Mouse (Mus musculus) kidney, adult 8-10 months (tissue): ENCODE measurements around the gene Tsga10.
"Not testable (repeated sequence)": the region's sequence is repeated elsewhere in the genome, so short reads cannot be mapped to it uniquely, and the experiment has no call there.

Experiments
- DNase-seq, 2 experiments: peaks; one replicate each; pipeline ENCODE4 v3.0.0; 2022

Gene Tsga10

DNA sequence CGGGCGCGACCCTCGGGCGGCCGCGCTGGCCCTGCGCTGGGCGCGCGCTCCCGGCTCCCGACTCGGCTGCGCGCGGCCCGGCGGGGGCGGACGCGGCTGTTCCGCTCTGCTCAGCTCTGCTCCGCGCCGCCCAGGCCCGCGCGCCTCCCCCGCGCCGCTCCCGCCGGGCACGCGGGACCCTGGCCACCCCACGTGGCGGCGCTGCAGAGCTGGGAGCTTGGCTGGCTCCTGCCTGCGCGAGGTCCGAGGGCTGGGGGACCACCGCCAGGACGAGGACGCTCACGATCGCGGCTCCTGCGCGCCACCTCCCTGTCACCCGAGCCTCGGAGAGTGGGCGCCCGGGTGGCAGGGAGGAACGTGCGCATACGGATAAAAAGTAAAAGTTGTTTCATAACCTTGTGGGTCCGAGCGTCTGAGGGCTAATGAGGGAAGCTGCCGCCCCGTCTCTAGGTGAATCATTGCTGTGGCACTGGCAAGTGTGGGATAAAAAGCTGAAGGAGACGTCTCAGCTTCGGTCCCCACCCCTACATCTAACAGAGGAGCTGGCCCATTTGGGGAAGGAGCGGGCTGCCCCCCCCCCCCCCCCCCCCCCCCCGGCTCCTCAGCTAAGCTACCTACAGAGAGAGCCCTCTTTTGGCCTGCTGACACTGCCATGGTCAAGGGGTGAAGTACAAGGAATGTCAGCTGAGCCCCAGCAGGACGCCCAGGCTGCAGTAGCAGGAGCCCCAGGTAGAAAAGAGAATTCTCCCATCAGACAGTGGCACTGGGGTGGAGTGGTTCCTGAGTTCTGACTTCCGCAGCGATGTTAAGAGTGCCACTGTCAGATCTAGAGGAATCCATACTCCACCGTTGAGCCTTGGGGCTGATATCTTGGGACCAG, 146.2 kb downstream of the Tsga10 start, which contains the start of gene 2010300C02Rik:
2010300C02Rik (minus strand) TSS at position 325 of the 880 bp plus-strand sequence.
- peak in 1 of 2 experiments; percentile 17 for DNase-seq

DNA sequence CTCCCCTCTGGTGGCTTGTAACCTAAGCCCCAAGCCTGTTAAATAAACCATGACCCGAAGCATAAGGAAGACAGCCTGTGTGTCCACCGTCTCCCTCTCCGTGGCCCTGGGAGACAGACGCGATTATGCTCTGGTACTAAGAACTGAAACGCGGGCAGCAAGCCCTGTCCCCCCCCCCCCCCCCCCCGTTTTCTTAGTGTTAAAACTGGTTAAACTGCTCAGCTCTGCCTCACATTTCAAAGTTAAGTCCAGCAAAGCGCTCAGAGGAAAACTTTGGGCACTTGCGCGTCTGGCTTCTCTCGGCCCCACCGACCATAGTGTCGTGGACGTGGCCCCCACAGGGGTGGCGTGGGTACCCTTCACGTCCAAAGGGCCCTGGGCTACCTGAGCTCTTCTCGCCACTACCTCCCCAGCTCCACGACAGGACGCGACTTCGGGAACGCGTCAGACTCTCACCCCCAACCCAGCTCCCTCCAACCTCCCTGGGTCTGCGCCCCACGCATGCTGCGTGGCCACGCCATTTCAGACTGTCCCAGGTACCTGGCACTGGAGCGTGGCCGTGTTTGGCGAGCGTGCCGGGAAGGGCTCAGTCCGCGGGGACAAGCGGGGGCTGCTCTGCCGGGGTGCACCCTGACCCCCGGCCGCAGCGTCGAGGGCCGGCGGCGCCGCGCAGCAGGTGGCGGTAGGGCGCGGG, 147.1 kb downstream of the Tsga10 start:
- no peak for DNase-seq

DNA sequence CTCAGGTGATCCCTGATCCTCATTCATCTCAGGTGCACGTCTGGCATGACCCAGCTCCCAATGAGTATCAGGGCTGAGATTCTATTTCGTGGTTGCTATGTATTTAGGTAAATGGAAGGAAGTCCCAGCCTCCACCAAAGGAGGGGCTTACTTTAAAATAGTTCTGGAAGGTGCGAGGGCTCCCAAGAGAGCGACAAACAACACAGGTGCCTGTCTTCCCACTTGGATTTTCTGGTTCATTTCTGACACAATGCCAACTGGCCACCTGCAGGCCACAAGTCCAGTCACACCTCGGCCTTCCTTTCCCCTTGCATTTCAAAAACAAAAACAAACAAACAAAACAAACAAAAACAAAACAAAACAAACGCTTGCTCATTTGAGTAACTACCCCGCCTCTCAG, 147.7 kb downstream of the Tsga10 start:
- no peak for DNase-seq

DNA sequence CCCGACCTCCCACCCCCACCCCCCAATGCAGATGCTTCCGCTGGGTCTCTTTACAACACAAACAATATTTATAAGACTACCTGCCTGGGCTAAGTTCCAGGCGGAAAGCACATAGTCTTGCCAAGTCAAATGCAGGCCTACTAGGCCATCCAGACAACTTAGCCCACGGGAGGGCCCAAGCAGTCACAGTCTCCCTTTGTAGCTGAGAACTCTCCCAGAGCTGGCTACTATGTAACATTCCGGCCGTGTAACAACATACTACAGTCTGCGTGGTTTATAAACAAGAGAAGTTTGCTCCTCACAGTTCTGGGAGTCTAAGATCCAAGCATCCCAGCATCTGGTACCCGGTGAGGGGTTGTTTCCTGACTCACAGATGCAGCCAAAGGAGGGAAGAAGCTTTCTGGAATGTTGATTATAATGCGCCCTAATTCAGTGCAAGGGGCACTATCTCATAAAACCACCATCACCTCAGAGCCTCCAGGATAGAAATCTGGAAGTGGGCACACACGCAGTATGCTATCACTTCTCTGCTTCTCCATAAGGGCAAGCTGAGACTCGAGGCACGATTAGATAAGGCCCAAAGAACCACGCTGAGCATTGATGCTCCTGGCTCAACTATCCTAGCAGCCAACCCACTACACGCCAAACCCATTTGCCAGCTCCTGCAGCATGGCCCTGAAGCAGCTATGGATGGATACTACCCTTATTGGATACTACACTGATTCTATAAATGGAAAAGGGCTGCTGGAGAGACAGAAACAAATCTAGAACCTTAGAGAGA, 148.6 kb downstream of the Tsga10 start:
- DNase-seq: no peak

DNA sequence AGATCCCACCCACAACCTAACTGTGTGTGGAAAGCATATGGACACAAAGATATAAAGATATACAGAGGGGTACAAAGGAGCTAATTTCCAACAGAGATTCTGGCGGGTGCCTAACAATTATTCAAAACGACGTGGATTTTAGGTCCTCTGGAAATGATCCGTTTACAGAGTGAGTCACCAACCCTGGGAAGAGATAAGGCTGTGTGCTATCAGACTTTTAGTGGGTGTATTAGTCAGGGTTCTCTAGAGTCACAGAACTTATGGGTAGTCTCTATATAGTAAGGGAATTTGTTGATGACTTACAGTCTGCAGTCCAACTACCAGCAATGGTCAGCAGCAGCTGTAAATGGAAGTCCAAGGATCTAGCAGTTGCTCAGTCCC, 153.9 kb downstream of the Tsga10 start:
- DNase-seq: not testable (repeated sequence)

DNA sequence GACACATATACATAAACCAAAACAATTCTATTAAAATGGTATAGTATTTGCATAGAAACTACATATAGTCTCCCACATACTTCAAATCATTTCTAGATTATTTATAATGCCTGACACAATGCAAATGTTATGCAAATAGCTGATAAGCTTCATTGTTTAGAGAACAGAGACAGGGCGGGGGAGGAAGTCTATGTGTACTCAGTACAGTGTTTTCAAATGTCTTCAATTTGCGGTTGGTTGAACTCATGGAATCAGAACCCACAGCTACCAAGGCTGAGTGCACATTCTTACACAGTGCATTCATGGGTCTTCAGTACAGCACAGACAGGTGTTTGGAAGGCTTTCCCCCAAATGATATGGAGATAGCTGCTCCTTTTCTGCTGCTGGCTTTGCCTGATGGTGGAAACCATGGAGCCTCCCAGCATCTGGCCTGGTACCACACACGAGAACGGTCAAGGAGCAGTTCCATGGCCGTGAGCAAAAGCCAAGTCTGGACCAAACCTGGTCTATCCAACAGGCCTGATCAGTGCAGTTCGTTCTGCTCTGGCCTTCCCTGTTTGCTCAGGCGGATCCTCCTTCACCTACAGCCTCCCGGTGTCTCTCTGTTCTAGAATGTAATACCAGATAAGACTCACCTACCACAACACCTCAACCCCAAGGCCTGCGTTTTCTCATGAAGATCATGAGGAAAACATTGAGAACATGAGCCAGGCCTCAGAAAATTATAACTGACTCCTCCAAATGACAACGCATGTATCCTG, 154.5 kb downstream of the Tsga10 start:
- no peak for DNase-seq

DNA sequence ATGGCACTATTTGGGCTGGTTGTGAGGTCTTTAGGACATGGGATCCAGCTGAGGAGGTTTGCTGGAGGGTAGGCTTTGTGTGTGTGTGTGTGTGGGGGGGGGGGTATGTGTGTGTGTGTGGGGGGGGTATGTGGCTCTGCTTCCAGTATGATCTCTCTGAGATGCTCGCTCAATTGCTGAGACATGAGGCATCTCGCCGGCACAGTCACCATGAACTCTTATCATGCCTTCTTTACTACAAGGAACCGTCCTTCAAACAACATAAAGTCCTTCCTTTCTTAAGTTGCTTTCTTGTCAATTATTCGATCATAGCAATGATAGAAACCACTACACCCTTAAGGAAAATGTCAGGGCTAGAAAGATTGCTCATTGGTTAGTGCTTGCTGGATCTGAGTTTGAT, 155.1 kb downstream of the Tsga10 start:
- DNase-seq: no peak

DNA sequence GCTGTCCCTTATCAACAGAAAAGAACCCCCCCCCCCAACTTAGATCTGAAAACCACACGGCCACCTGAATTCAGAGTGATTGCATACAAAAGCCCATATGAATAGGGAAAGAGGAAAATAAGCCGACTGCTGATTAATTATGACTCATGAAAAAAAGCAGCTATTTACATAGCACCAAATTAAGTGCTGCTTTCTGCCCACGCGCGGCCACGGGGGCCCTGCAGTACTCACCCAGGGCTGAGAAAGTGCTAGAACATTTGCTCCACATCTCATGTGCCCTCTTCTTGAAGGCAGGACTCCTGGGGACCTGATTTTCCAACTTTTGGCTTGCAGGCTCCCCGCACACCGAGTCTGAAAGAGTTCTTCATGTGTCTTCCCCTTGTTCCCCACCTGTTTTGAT, 156.5 kb downstream of the Tsga10 start:
- DNase-seq: no peak

DNA sequence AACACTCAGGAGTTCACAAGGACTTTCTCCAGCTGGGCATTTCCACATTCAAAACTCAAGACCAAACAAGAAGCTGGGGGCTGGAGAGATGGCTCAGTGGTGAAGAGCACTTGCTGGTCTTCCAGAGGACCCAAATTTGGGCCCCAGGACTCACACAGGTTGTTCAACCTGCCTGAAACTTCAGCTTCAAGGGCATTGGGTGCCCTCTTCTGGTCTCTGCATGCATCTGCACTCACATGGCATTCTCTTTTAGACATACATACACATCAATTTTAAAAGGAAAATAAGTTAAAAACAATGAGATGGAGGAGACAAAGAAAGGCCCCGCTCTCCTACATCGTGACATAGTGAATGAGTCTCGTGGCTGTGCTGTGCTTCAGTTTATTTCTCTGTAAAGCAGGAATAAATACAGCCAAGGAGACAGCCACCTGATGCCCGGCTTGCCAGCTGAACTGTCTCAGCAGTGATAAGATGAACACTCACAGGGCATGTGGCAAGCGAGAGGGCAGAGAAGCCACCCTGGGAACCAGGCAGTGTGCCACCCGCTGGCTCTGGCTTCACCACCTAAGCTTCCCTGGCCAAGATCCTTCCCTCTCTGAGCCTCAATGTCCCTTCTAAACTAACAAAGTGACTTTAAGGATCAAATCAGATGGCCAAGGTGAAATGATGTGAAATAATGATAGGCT, 157.8 kb downstream of the Tsga10 start:
- DNase-seq: no peak
